Mouse (Mus musculus) C2C12 (cell line): ENCODE data around the gene Ugt3a1.

Experiments
- CEBPB ChIP-seq: IDR thresholded peaks from one replicate; pipeline ENCODE4 v1.6.1; 2011; ENCODE audit warnings: low read depth, mild to moderate bottlenecking, control low read depth, moderate library complexity
- CTCF ChIP-seq: IDR thresholded peaks from one replicate; pipeline ENCODE4 v1.5.1; 2011; ENCODE audit not compliant: control insufficient read depth, insufficient read depth, insufficient read length
- FOSL1 ChIP-seq: IDR thresholded peaks from one replicate; pipeline ENCODE4 v1.8.0; 2011; ENCODE audit warnings: mild to moderate bottlenecking, low read length; ENCODE audit not compliant: poor library complexity, insufficient read depth, severe bottlenecking
- MYOD1 ChIP-seq: IDR thresholded peaks from one replicate; pipeline ENCODE4 v1.6.1; 2011; ENCODE audit warnings: low read depth; ENCODE audit not compliant: control insufficient read depth, insufficient read length
- MYOG ChIP-seq: IDR thresholded peaks from one replicate; pipeline ENCODE4 v1.6.1; 2011; ENCODE audit not compliant: control insufficient read depth, insufficient read length; ENCODE audit errors: extremely low read depth
- USF1 ChIP-seq: IDR thresholded peaks from one replicate; pipeline ENCODE4 v1.6.1; 2011; ENCODE audit warnings: low read depth, mild to moderate bottlenecking, control low read depth, moderate library complexity

GRCm38 (mm10) chr15:9279026-9279425, 2.3 kb downstream of the Ugt3a1 start:
- TF ChIP-seq CTCF (no peak), MYOD1 (no peak), MYOG (no peak), USF1 (no peak), CEBPB (no peak), FOSL1 (no peak)
